Comparison of ENCODE assay signal across 19 mouse cellular contexts in the genomic region with DNA sequence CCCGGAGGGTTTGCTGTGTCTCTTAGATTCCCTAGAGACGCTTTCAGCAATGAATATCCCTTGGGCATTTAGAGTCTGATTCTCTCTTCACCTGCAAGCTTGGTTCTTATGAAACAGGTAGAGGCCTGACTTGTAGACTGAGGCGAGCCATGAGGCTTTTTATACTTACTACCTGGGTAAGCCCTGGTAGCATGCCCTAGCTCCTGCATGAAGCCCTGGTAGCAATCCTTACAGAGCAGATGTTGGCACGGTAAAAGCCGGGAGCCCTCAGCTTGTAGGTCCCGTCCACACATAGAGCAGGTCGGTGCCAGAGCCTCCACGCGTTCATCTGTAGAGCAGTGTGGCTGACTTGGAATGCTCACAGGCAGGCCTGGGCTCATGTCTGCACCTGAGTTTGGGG. TPM values are rescaled to one million over a fixed set of nuclear protein-coding genes. Genes with fewer than 3 reads are reported as not detected.
DNase-seq lines count a peak whose midpoint lies in the region; ATAC-seq and TF ChIP-seq lines count a peak whose summit lies in the region.
"Had no signal": no experiment of that assay in that cellular context is flagged by ENCODE, and none has a peak within 500 bp of the region (broad histone marks: within the 10 kb centered on the region; RNA-seq: fewer than 3 reads in every experiment).

No protein-coding gene starts in this region.

- 42% methylated on average over 9 of the region's 9 CpGs for WGBS in hindbrain, embryonic 10.5 days
- 38% methylated on average over 9 of the region's 9 CpGs for WGBS in hindbrain, embryonic 14.5 days
- 42% methylated on average over 9 of the region's 9 CpGs for WGBS in hindbrain, embryonic 11.5 days
- 34% methylated on average over 9 of the region's 9 CpGs for WGBS in midbrain, embryonic 10.5 days
- WGBS in lung, postnatal 0 days, result 42% methylated on average over 9 of the region's 9 CpGs

- no peaks in the 10 kb centered on the region for H3K36me3 ChIP-seq in hindbrain, embryonic 10.5 days
- no peaks in the 10 kb centered on the region for H3K36me3 ChIP-seq in hindbrain, embryonic 14.5 days (replicated peaks; ENCODE audit: control insufficient read depth, insufficient read depth)
- no peaks in the 10 kb centered on the region for H3K36me3 ChIP-seq in hindbrain, embryonic 11.5 days (ENCODE audit: control insufficient read depth, insufficient read depth, low read length)
- no peaks in the 10 kb centered on the region for H3K36me3 ChIP-seq in midbrain, embryonic 10.5 days
- H3K36me3 ChIP-seq in lung, postnatal 0 days (ENCODE audit: insufficient read depth, low read length), result no peaks in the 10 kb centered on the region
- H3K36me3 ChIP-seq: embryonic facial prominence, embryonic 13.5 days had no signal

- H3K4me3 ChIP-seq in hindbrain, embryonic 10.5 days, result peak overlapping the region; percentile 10; the same call in 1 of the 2 replicates
- no peak overlapping the region for H3K4me3 ChIP-seq in hindbrain, embryonic 14.5 days (replicated peaks; ENCODE audit: low read length)
- no peak overlapping the region for H3K4me3 ChIP-seq in hindbrain, embryonic 11.5 days (ENCODE audit: low read depth, low read length)
- H3K4me3 ChIP-seq in midbrain, embryonic 10.5 days, result peak overlapping the region; percentile 24; the same call in 1 of the 2 replicates
- H3K4me3 ChIP-seq in lung, postnatal 0 days (ENCODE audit: low read depth, low read length), result no peak overlapping the region
- H3K4me3 ChIP-seq: embryonic facial prominence, embryonic 13.5 days; megakaryocyte, embryonic 14.5 days had no signal

- peaks cover 13% of the 10 kb centered on the region for H3K4me1 ChIP-seq in hindbrain, embryonic 10.5 days (replicated peaks)
- peaks cover 8% of the 10 kb centered on the region for H3K4me1 ChIP-seq in hindbrain, embryonic 14.5 days (replicated peaks; ENCODE audit: control insufficient read depth, insufficient read depth, low read length)
- H3K4me1 ChIP-seq in hindbrain, embryonic 11.5 days (replicated peaks; ENCODE audit: control insufficient read depth, insufficient read depth, low read length), result peaks cover 5% of the 10 kb centered on the region
- H3K4me1 ChIP-seq in midbrain, embryonic 10.5 days, result peaks cover 14% of the 10 kb centered on the region
- no peaks in the 10 kb centered on the region; the same call in 1 of the 2 replicates for H3K4me1 ChIP-seq in lung, postnatal 0 days (ENCODE audit: insufficient read depth, low read depth, low read length)
- H3K4me1 ChIP-seq: embryonic facial prominence, embryonic 13.5 days had no signal

- H3K9ac ChIP-seq in hindbrain, embryonic 14.5 days, result no peak overlapping the region
- peak overlapping the region; percentile 19; the same call in 1 of the 2 replicates for H3K9ac ChIP-seq in hindbrain, embryonic 11.5 days (ENCODE audit: low read depth, low read length)
- no peak overlapping the region for H3K9ac ChIP-seq in lung, postnatal 0 days (replicated peaks; ENCODE audit: low read depth)
- H3K9ac ChIP-seq: embryonic facial prominence, embryonic 13.5 days; liver, embryonic 14.5 days had no signal

- no peak overlapping the region for H3K4me2 ChIP-seq in hindbrain, embryonic 14.5 days (replicated peaks)
- H3K4me2 ChIP-seq in hindbrain, embryonic 11.5 days (replicated peaks; ENCODE audit: low read depth, low read length), result no peak overlapping the region
- H3K4me2 ChIP-seq in lung, postnatal 0 days (replicated peaks; ENCODE audit: low read depth, low read length), result no peak overlapping the region
- H3K4me2 ChIP-seq: embryonic facial prominence, embryonic 13.5 days had no signal

- no peak for TF ChIP-seq EP300 in lung, postnatal 0 days (IDR thresholded peaks at IDR 0.05)

- no peak for ATAC-seq in hindbrain, embryonic 14.5 days (ENCODE audit: low FRiP score)
- no peak for ATAC-seq in hindbrain, embryonic 11.5 days (ENCODE audit: low FRiP score)
- no peak for ATAC-seq in lung, postnatal 0 days

- peak overlapping the region; percentile 45; the same call in 1 of the 2 replicates for H3K27ac ChIP-seq in hindbrain, embryonic 10.5 days
- H3K27ac ChIP-seq in hindbrain, embryonic 14.5 days, result no peak overlapping the region
- H3K27ac ChIP-seq in hindbrain, embryonic 11.5 days (ENCODE audit: low read depth, low read length), result no peak overlapping the region
- peak overlapping the region; percentile 61 for H3K27ac ChIP-seq in midbrain, embryonic 10.5 days (replicated peaks)
- no peak overlapping the region for H3K27ac ChIP-seq in lung, postnatal 0 days (ENCODE audit: low read length)
- H3K27ac ChIP-seq: embryonic facial prominence, embryonic 13.5 days; liver, embryonic 14.5 days had no signal

- peak; percentile 8 for DNase-seq in hindbrain, embryonic 10.5 days (ENCODE audit: low spot score)
- no peak for DNase-seq in hindbrain, embryonic 14.5 days (ENCODE audit: low spot score)
- no peak for DNase-seq in hindbrain, embryonic 11.5 days (ENCODE audit: low spot score)
- no peak for DNase-seq in midbrain, embryonic 10.5 days (ENCODE audit: low spot score)
- DNase-seq in lung, postnatal 0 days (ENCODE audit: low spot score), result no peak
- DNase-seq in thymus, postnatal 14 days, result no peak
- no peak for DNase-seq in layer of hippocampus, adult 11-12 months (ENCODE audit: low spot score)
- DNase-seq: B cell, adult 2 months; cerebellum, adult 18-20 months; gastrocnemius, postnatal 10 days; heart, postnatal 4 days; kidney, adult 11 months; kidney, postnatal 36 days; layer of hippocampus, postnatal 36 days; lung, postnatal 10 days; thymus, adult 2 months had no signal

- H3K9me3 ChIP-seq in hindbrain, embryonic 10.5 days, result no peaks in the 10 kb centered on the region
- no peaks in the 10 kb centered on the region for H3K9me3 ChIP-seq in hindbrain, embryonic 14.5 days (ENCODE audit: control insufficient read depth, low read length)
- no peaks in the 10 kb centered on the region for H3K9me3 ChIP-seq in hindbrain, embryonic 11.5 days (ENCODE audit: control insufficient read depth, low read length)
- no peaks in the 10 kb centered on the region for H3K9me3 ChIP-seq in midbrain, embryonic 10.5 days (replicated peaks)
- no peaks in the 10 kb centered on the region for H3K9me3 ChIP-seq in lung, postnatal 0 days (ENCODE audit: low read length)
- H3K9me3 ChIP-seq: embryonic facial prominence, embryonic 13.5 days; megakaryocyte, embryonic 14.5 days had no signal

- no peak for TF ChIP-seq CTCF in lung, postnatal 0 days (IDR thresholded peaks at IDR 0.05)

- no peaks in the 10 kb centered on the region for H3K27me3 ChIP-seq in hindbrain, embryonic 10.5 days (ENCODE audit: insufficient read depth, poor library complexity, severe bottlenecking)
- no peaks in the 10 kb centered on the region for H3K27me3 ChIP-seq in hindbrain, embryonic 14.5 days (ENCODE audit: control insufficient read depth, insufficient read depth, low read length)
- H3K27me3 ChIP-seq in hindbrain, embryonic 11.5 days (ENCODE audit: control insufficient read depth, insufficient read depth, low read length), result no peaks in the 10 kb centered on the region
- no peaks in the 10 kb centered on the region for H3K27me3 ChIP-seq in midbrain, embryonic 10.5 days (ENCODE audit: low read depth, poor library complexity, severe bottlenecking)
- H3K27me3 ChIP-seq in lung, postnatal 0 days (replicated peaks; ENCODE audit: insufficient read depth, low read length), result no peaks in the 10 kb centered on the region

RNA-seq across cellular contexts. Expression of gene Trim66, which starts 0.4 kb away (rescaled TPM):
- 0.07 and 0.08 TPM in 2 replicates for polyA plus RNA-seq in hindbrain, embryonic 10.5 days (2016; fragmentation: Nextera tagmentation; extraction: Ambion mirVana)
- 0.82 and 1.2 TPM in 2 replicates for polyA plus RNA-seq in hindbrain, embryonic 14.5 days (2014; fragmentation: Nextera tagmentation; extraction: Ambion mirVana)
- 0.08 and 0.14 TPM in 2 replicates for polyA plus RNA-seq in hindbrain, embryonic 11.5 days (2014; fragmentation: Nextera tagmentation; extraction: Ambion mirVana)
- 0.09 and 0.12 TPM in 2 replicates for polyA plus RNA-seq in midbrain, embryonic 10.5 days (2016; fragmentation: Nextera tagmentation; extraction: Ambion mirVana)
- 0.04 TPM in 2 replicates for polyA plus RNA-seq in lung, postnatal 0 days (2015; fragmentation: Nextera tagmentation; extraction: Ambion mirVana)

RNA-seq across cellular contexts. Expression of gene Rpl27a, which starts 11.4 kb away (rescaled TPM):
- 101 and 126 TPM in 2 replicates for polyA plus RNA-seq in hindbrain, embryonic 10.5 days (2016; fragmentation: Nextera tagmentation; extraction: Ambion mirVana)
- 81.9 and 91.4 TPM in 2 replicates for polyA plus RNA-seq in hindbrain, embryonic 14.5 days (2014; fragmentation: Nextera tagmentation; extraction: Ambion mirVana)
- polyA plus RNA-seq in hindbrain, embryonic 11.5 days (2014; fragmentation: Nextera tagmentation; extraction: Ambion mirVana), result 110 and 124 TPM in 2 replicates
- 113 and 126 TPM in 2 replicates for polyA plus RNA-seq in midbrain, embryonic 10.5 days (2016; fragmentation: Nextera tagmentation; extraction: Ambion mirVana)
- 108 and 110 TPM in 2 replicates for polyA plus RNA-seq in lung, postnatal 0 days (2015; fragmentation: Nextera tagmentation; extraction: Ambion mirVana)

Comparison
In these comparisons a context has a peak if more than half of its experiments do, and no peak if none do; other contexts are left out.
1. H3K27ac ChIP-seq: peak in hindbrain, embryonic 10.5 days (single experiment) and midbrain, embryonic 10.5 days (single experiment); none in hindbrain, embryonic 14.5 days (single experiment), hindbrain, embryonic 11.5 days (single experiment) and lung, postnatal 0 days (single experiment).
2. H3K4me3 ChIP-seq: peak in hindbrain, embryonic 10.5 days (single experiment) and midbrain, embryonic 10.5 days (single experiment); none in hindbrain, embryonic 14.5 days (single experiment), hindbrain, embryonic 11.5 days (single experiment) and lung, postnatal 0 days (single experiment).